Mouse (Mus musculus): ENCODE data around the gene Sppl2b.

GRCm38 (mm10) chr10:80838346-80838912, 16.6 kb upstream of the Sppl2b start:
- no peak for TF ChIP-seq CTCF (IDR thresholded peaks at IDR 0.05; ENCODE audit: control insufficient read depth, insufficient read depth, low read length)
- no peak for TF ChIP-seq POLR2A (IDR thresholded peaks at IDR 0.05; ENCODE audit: borderline replicate concordance, control insufficient read depth, low read depth, low read length)

Measured in bone marrow, adult 2 months (tissue).